Mouse (Mus musculus): Measurements from ENCODE around the gene Tfpi. TPM values are rescaled to one million over a fixed set of nuclear protein-coding genes. Genes with fewer than 3 reads are reported as not detected.
A peak's percentile ranks its signal among the peaks of the same experiment; 100 is the strongest.

Tfpi gene
- polyA plus RNA-seq, 1 experiment from 2014 or later: 21.4 TPM

DNA sequence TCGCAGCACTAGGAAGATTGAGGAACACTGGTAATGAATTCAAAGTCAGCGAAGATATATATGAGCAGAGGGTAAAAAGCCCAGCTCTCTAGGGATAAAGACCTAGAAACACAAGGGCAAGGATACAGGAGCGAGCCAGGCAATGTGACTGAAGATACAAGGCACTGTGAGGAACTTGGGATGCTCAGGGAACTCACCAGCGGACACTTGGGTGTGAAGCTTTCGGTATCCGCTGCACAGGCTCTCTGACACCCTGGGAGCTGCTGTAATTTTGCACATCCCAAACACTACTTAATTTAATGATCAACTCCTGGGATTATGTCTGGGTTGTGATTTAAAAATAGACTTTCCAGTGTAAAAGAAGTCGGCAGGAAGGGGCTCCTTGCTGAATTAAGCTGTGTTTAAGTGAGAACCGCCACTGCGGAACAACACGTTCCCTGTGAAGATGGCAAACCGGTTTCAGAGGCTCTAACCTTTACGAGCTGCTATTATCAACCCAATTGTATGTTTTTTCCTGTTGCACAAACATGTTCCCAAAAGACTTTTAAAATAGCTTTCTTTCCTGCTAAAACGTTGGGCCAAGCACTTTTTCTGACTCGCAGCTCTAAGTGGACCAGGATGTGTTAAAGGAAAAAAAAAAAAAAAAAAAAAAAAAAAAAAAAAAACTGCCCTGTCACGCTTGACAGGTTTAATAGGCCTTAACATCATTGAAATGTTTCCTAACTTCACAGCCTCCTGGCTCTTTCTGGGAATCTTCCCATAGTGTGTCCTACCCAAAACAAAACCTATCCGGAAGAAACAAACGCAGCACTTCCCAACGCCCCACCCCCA is 89.8 kb downstream of the Tfpi start:
- H3K9ac ChIP-seq (replicated peaks): no peak overlapping the region
- WGBS: 42% methylated on average over 18 of the region's 18 CpGs
- H3K4me2 ChIP-seq (replicated peaks): peak overlapping the region; percentile 39
- peaks cover 6% of the 10 kb centered on the region; the same call in 1 of the 2 replicates for H3K4me1 ChIP-seq
- 0 out of 2 replicates have a peak overlapping the region, but pooled peaks have one; percentile 7 for H3K4me3 ChIP-seq
- ATAC-seq (ENCODE audit: low FRiP score, low read depth): no peak
- no peaks in the 10 kb centered on the region for H3K36me3 ChIP-seq
- no peaks in the 10 kb centered on the region for H3K27me3 ChIP-seq
- no peaks in the 10 kb centered on the region for H3K9me3 ChIP-seq
- no peak overlapping the region for H3K27ac ChIP-seq (replicated peaks)

DNA sequence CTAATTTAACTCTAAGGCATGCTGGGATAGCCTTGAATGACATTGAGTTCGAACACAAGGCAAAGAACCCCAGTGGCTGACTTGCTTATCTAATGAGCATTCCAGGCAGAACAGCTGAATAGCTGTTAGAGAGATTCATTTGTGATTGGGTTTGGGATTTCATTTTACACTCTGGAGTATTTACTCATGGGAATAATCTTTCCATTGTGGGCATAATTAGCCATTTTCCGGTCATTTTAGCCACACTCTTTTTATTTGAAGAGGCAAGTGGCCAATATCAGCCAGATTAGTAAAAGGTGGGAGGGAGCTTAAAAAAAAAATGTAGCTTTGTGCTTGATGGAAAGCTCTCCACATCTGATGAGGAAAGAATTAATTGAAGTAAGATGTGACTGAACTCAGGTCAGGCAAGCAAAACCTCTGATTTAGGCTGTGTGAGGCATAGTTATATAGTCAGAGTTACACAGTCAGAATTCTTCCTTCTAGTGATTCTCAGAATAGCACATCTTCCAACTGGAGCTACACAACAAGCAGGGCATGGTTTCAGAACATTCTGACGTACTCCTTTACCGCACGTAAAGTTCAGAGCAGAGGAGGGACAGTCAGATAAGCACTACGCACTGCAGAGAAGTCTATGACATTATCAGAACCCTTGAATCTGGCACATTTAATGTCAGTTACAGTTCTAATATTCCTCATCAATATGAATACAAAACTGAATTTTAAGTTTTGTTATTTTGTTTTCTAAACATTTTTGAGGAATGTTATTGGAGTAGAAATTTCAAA is 91.5 kb downstream of the Tfpi start:
- H3K27ac ChIP-seq (replicated peaks): no peak overlapping the region
- no peaks in the 10 kb centered on the region for H3K27me3 ChIP-seq
- H3K4me2 ChIP-seq (replicated peaks): no peak overlapping the region
- H3K9me3 ChIP-seq: no peaks in the 10 kb centered on the region
- H3K4me3 ChIP-seq: no peak overlapping the region
- no peaks in the 10 kb centered on the region for H3K36me3 ChIP-seq
- no peak for ATAC-seq (ENCODE audit: low FRiP score, low read depth)
- no peak overlapping the region for H3K9ac ChIP-seq (replicated peaks)
- 73% methylated on average over 6 of the region's 6 CpGs for WGBS
- H3K4me1 ChIP-seq: peaks cover 6% of the 10 kb centered on the region; the same call in 1 of the 2 replicates

DNA sequence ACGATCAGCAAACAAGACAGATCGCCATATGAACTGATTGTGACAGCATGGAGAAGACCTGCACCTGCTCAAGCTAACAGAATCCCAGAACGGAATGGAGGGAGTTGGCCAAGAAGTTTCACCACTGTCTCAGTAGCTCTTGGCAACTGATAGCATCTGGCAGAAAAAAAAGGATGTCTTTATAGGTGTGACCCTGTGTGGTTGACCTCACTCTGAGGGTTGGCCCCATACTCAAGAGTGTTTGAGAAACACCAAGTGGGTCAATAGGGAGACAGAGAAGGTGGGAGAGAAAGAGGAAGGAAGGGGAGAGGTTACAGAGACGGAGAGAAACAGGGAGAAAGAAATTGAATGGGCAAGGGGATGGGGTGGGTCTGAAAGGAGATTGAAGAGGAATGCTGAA is 92.7 kb downstream of the Tfpi start:
- 84% methylated on average over 4 of the region's 4 CpGs for WGBS
- Histone ChIP-seq H3K27ac (replicated peaks) (no peak overlapping the region), H3K4me3 (no peak overlapping the region), H3K9me3 (no peaks in the 10 kb centered on the region), H3K36me3 (no peaks in the 10 kb centered on the region), H3K27me3 (no peaks in the 10 kb centered on the region), H3K9ac (replicated peaks) (no peak overlapping the region), H3K4me2 (replicated peaks) (no peak overlapping the region), H3K4me1 (peaks cover 4% of the 10 kb centered on the region; the same call in 1 of the 2 replicates)
- no peak for ATAC-seq (ENCODE audit: low FRiP score, low read depth)

Other genes starting within 250 kb of the Tfpi start
- gene Calcrl, start 51.4 kb downstream of the Tfpi start, polyA plus RNA-seq (2016; fragmentation: Nextera tagmentation; extraction: Ambion mirVana): 11.5 and 12.5 TPM in 2 replicates
- gene Ctnnd1, start 174.0 kb upstream of the Tfpi start, polyA plus RNA-seq (2016; fragmentation: Nextera tagmentation; extraction: Ambion mirVana): 47.4 and 47.7 TPM in 2 replicates
- 0.26 and 0.31 TPM in 2 replicates for gene Btbd18, start 182.3 kb upstream of the Tfpi start, polyA plus RNA-seq (2016; fragmentation: Nextera tagmentation; extraction: Ambion mirVana)
- gene Selenoh, start 194.0 kb upstream of the Tfpi start, polyA plus RNA-seq (2016; fragmentation: Nextera tagmentation; extraction: Ambion mirVana): 367 and 374 TPM in 2 replicates
- gene Gm28635, start 201.3 kb upstream of the Tfpi start, polyA plus RNA-seq (2016; fragmentation: Nextera tagmentation; extraction: Ambion mirVana): not detected in 2 replicates
- gene Med19, start 201.6 kb upstream of the Tfpi start, polyA plus RNA-seq (2016; fragmentation: Nextera tagmentation; extraction: Ambion mirVana): 51.8 and 54.8 TPM in 2 replicates
- 169 and 183 TPM in 2 replicates for gene Tmx2, start 202.4 kb upstream of the Tfpi start, polyA plus RNA-seq (2016; fragmentation: Nextera tagmentation; extraction: Ambion mirVana)
- gene Zdhhc5, start 238.4 kb upstream of the Tfpi start, polyA plus RNA-seq (2016; fragmentation: Nextera tagmentation; extraction: Ambion mirVana): 28.1 and 29.5 TPM in 2 replicates

Data from midbrain, embryonic 12.5 days (tissue).